Comparison of ENCODE assay signal across 25 mouse cellular contexts in genomic region chr17:49788187-49788974, GRCm38 (mm10).
DNase-seq lines count a peak whose midpoint lies in the region; ATAC-seq lines count a peak whose summit lies in the region.
"Had no signal": no experiment of that assay in that cellular context is flagged by ENCODE, and none has a peak within 500 bp of the region (broad histone marks: within the 10 kb centered on the region; RNA-seq: fewer than 3 reads in every experiment).

No protein-coding gene starts in this region.

- no peaks in the 10 kb centered on the region for H3K9me3 ChIP-seq in liver, embryonic 11.5 days (ENCODE audit: control insufficient read depth, low read length)
- H3K9me3 ChIP-seq: heart, embryonic 13.5 days; liver, embryonic 12.5 days had no signal

- intact Hi-C loops in heart, postnatal 10 days (cut with DNase I) = no loop called here

- H3K4me3 ChIP-seq in liver, embryonic 11.5 days (ENCODE audit: low read depth, low read length) = no peak overlapping the region
- H3K4me3 ChIP-seq: erythroblast, embryonic 14.5 days; heart, adult 2 months; heart, embryonic 13.5 days; liver, embryonic 12.5 days; megakaryocyte, embryonic 14.5 days had no signal

- no peaks in the 10 kb centered on the region for H3K36me3 ChIP-seq in liver, embryonic 11.5 days (ENCODE audit: control insufficient read depth, insufficient read depth, low read length)
- H3K36me3 ChIP-seq: heart, embryonic 13.5 days; liver, embryonic 12.5 days had no signal

- WGBS in liver, embryonic 11.5 days = 56% methylated on average over 7 of the region's 7 CpGs

- H3K27ac ChIP-seq in liver, embryonic 11.5 days (ENCODE audit: low read depth, low read length) = no peak overlapping the region
- H3K27ac ChIP-seq: heart, adult 2 months; heart, embryonic 13.5 days; liver, embryonic 12.5 days had no signal

- no peaks in the 10 kb centered on the region for H3K4me1 ChIP-seq in liver, embryonic 11.5 days (replicated peaks; ENCODE audit: control insufficient read depth, insufficient read depth, low read length)
- H3K4me1 ChIP-seq: heart, embryonic 13.5 days; liver, embryonic 12.5 days; megakaryocyte, embryonic 14.5 days had no signal

- H3K27me3 ChIP-seq in liver, embryonic 11.5 days (replicated peaks; ENCODE audit: control insufficient read depth, insufficient read depth, low read length) = no peaks in the 10 kb centered on the region
- H3K27me3 ChIP-seq: heart, embryonic 13.5 days; liver, embryonic 12.5 days; megakaryocyte, embryonic 14.5 days had no signal

- no peak overlapping the region for H3K9ac ChIP-seq in liver, embryonic 11.5 days (ENCODE audit: low read depth, low read length)
- H3K9ac ChIP-seq: heart, embryonic 13.5 days; liver, embryonic 12.5 days; liver, postnatal 0 days had no signal

- peak; percentile 61 for DNase-seq in heart, adult 11 months
- no peak for DNase-seq in heart, postnatal 10 days
- peak; percentile 8 for DNase-seq in liver, embryonic 11.5 days (ENCODE audit: low spot score)
- DNase-seq in liver (no peak), ES-CJ7 (ENCODE audit: low read depth, low spot score) (peak; percentile 21), R1 (ENCODE audit: low read depth, low spot score) (peak; percentile 42)
- no peak for DNase-seq in right cerebral cortex, postnatal 4 days
- DNase-seq: adrenal gland, postnatal 10 days; cerebellum, adult 8-10 months; gastrocnemius, postnatal 25 days; heart, adult 2 months; heart, postnatal 14 days; kidney, adult 9 months; layer of hippocampus, postnatal 36 days; liver, postnatal 0 days; lung, postnatal 4 days; thymus, adult 2 months; thymus, postnatal 36 days had no signal

- no peak for ATAC-seq in liver, embryonic 11.5 days (replicated peaks; ENCODE audit: low FRiP score)
- ATAC-seq: CD4-positive, CD25-positive, alpha-beta regulatory T cell, adult 4 months; forebrain, embryonic 14.5 days; intestine, postnatal 0 days; liver, embryonic 12.5 days; liver, postnatal 0 days had no signal

- H3K4me2 ChIP-seq in liver, embryonic 11.5 days = no peak overlapping the region
- H3K4me2 ChIP-seq: heart, embryonic 13.5 days; liver, embryonic 12.5 days had no signal

Comparison
In these comparisons a context has a peak if more than half of its experiments do, and no peak if none do; other contexts are left out.
1. DNase-seq: peak in heart, adult 11 months (single experiment), liver, embryonic 11.5 days (single experiment), ES-CJ7 (single experiment) and R1 (single experiment); none in heart, postnatal 10 days (0 of 2), liver (single experiment) and right cerebral cortex, postnatal 4 days (single experiment).